Mouse (Mus musculus): ENCODE measurements around the gene Tsfm. TPM values are rescaled to one million over a fixed set of nuclear protein-coding genes. Genes with fewer than 3 reads are reported as not detected.

The Tsfm gene
- total RNA-seq, 2 experiments from 2014 or later, result 45.6 to 46.6 TPM

GRCm38 (mm10) chr10:126963821-126964220 is 66.8 kb downstream of the Tsfm start:
- ATAC-seq (replicated peaks; ENCODE audit: poor library complexity), result no peak

DNA sequence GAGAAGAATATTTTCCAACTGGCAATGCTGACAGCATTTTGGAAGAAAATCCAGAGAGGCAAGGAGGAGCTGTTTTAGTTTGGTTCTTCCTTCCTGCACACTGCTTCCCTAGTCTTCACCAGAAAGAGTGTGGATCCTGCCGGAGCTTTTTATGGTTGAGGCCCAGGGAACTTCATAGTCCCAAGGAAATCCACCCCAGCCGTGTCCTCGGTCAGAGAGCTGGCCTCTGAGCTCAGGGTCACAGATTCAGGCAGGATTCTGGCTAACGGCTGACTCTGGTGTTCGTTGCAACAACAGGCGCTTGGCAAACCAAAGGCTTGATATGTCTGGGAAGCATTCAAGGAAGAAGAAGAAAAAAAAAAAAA is 67.7 kb downstream of the Tsfm start:
- no peak for ATAC-seq (replicated peaks; ENCODE audit: poor library complexity)

- 0 out of 2 replicates have a peak, but pooled peaks have one; percentile 13 for ATAC-seq (replicated peaks; ENCODE audit: poor library complexity)
Observed at GRCm38 (mm10) chr10:126962271-126962965, 68.2 kb downstream of the Tsfm start.

DNA sequence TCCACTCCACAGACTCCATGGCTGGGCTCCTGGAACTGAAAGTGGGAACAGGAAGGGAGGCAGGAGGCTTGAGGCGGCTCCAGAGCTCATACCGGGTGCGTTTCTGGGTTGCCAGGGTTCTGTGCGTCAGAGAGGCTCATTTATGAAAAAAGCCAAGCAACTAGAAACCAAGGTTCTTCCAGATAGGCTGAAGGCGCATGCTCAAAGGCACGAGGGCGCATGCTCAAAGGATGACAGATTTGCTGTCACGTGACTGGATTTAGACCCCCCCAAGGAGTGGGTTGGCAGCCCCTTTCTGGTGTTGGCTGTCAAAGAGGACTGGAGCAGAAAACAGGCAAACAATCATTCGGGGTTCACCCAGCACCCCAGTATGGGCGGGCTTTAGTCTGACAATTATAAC is 68.9 kb downstream of the Tsfm start:
- ATAC-seq (replicated peaks; ENCODE audit: poor library complexity), result no peak

Other genes starting within 250 kb of the Tsfm start
- gene Atp23, start 129.5 kb downstream of the Tsfm start, total RNA-seq (2015), result 25.1 and 30.4 TPM in 2 replicates
- gene Atp23, start 129.5 kb downstream of the Tsfm start, total RNA-seq (2017), result 10.3 and 11.1 TPM in 2 replicates
- 40.3 and 42.1 TPM in 2 replicates for gene Ctdsp2, start 52.1 kb downstream of the Tsfm start, total RNA-seq (2015)
- 16.1 and 20.9 TPM in 2 replicates for gene Ctdsp2, start 52.1 kb downstream of the Tsfm start, total RNA-seq (2017)
- gene Avil, start 30.1 kb downstream of the Tsfm start, total RNA-seq (2015), result not detected in 2 replicates
- 0.03 TPM in 1 of 2 replicates, not detected in the other for gene Avil, start 30.1 kb downstream of the Tsfm start, total RNA-seq (2017)
- 36.5 and 46.6 TPM in 2 replicates for gene Mettl1, start 10.6 kb upstream of the Tsfm start, total RNA-seq (2015)
- 22.7 and 30.9 TPM in 2 replicates for gene Mettl1, start 10.6 kb upstream of the Tsfm start, total RNA-seq (2017)
- gene Eef1akmt3, start 10.7 kb upstream of the Tsfm start, total RNA-seq (2015), result 0.07 TPM in 1 of 2 replicates, not detected in the other
- not detected in 2 replicates for gene Eef1akmt3, start 10.7 kb upstream of the Tsfm start, total RNA-seq (2017)
- gene Cyp27b1, start 17.4 kb upstream of the Tsfm start, total RNA-seq (2015), result 0.10 TPM in 1 of 2 replicates, not detected in the other
- 0.30 TPM in 1 of 2 replicates, not detected in the other for gene Cyp27b1, start 17.4 kb upstream of the Tsfm start, total RNA-seq (2017)
- 0.05 and 0.10 TPM in 2 replicates for gene March9, start 29.3 kb upstream of the Tsfm start, total RNA-seq (2015)
- gene March9, start 29.3 kb upstream of the Tsfm start, total RNA-seq (2017), result 0.08 TPM in 1 of 2 replicates, not detected in the other
- gene Cdk4, start 32.7 kb upstream of the Tsfm start, total RNA-seq (2015), result 781 and 827 TPM in 2 replicates
- 536 and 567 TPM in 2 replicates for gene Cdk4, start 32.7 kb upstream of the Tsfm start, total RNA-seq (2017)
- 93.8 and 97.5 TPM in 2 replicates for gene Tspan31, start 39.4 kb upstream of the Tsfm start, total RNA-seq (2015)
- 67.2 and 73.0 TPM in 2 replicates for gene Tspan31, start 39.4 kb upstream of the Tsfm start, total RNA-seq (2017)
- gene Agap2, start 44.4 kb upstream of the Tsfm start, total RNA-seq (2015), result 5.3 and 9.7 TPM in 2 replicates
- gene Agap2, start 44.4 kb upstream of the Tsfm start, total RNA-seq (2017), result 37.4 and 41.4 TPM in 2 replicates
- gene Os9, start 90.3 kb upstream of the Tsfm start, total RNA-seq (2015), result 40.1 and 43.7 TPM in 2 replicates
- gene Os9, start 90.3 kb upstream of the Tsfm start, total RNA-seq (2017), result 192 and 207 TPM in 2 replicates
- gene B4galnt1, start 134.4 kb upstream of the Tsfm start, total RNA-seq (2015), result 212 and 219 TPM in 2 replicates
- gene B4galnt1, start 134.4 kb upstream of the Tsfm start, total RNA-seq (2017), result 122 and 139 TPM in 2 replicates
- not detected in 2 replicates for gene Slc26a10, start 149.8 kb upstream of the Tsfm start, total RNA-seq (2015)
- 0.84 and 0.87 TPM in 2 replicates for gene Slc26a10, start 149.8 kb upstream of the Tsfm start, total RNA-seq (2017)
- 1.7 and 3.1 TPM in 2 replicates for gene Arhgef25, start 159.2 kb upstream of the Tsfm start, total RNA-seq (2015)
- gene Arhgef25, start 159.2 kb upstream of the Tsfm start, total RNA-seq (2017), result 3.0 and 5.3 TPM in 2 replicates
- gene Dtx3, start 164.9 kb upstream of the Tsfm start, total RNA-seq (2015), result 23.8 and 28.0 TPM in 2 replicates
- 18.0 and 19.3 TPM in 2 replicates for gene Dtx3, start 164.9 kb upstream of the Tsfm start, total RNA-seq (2017)
- gene Pip4k2c, start 180.7 kb upstream of the Tsfm start, total RNA-seq (2015), result 9.7 and 11.2 TPM in 2 replicates
- gene Pip4k2c, start 180.7 kb upstream of the Tsfm start, total RNA-seq (2017), result 11.4 and 12.1 TPM in 2 replicates
- 0.05 and 0.25 TPM in 2 replicates for gene Kif5a, start 232.5 kb upstream of the Tsfm start, total RNA-seq (2015)
- gene Kif5a, start 232.5 kb upstream of the Tsfm start, total RNA-seq (2017), result 0.04 and 0.20 TPM in 2 replicates
- gene Dctn2, start 235.5 kb upstream of the Tsfm start, total RNA-seq (2015), result 63.6 and 66.8 TPM in 2 replicates
- 87.4 and 101 TPM in 2 replicates for gene Dctn2, start 235.5 kb upstream of the Tsfm start, total RNA-seq (2017)

Measured in megakaryocyte progenitor cell, adult 5-6 weeks (primary cell).